Mouse (Mus musculus): ENCODE results near the gene Plekhg2. TPM values are rescaled to one million over a fixed set of nuclear protein-coding genes. Genes with fewer than 3 reads are reported as not detected.

Gene Plekhg2
- total RNA-seq, 1 experiment from 2014 or later: 27.0 TPM

DNA sequence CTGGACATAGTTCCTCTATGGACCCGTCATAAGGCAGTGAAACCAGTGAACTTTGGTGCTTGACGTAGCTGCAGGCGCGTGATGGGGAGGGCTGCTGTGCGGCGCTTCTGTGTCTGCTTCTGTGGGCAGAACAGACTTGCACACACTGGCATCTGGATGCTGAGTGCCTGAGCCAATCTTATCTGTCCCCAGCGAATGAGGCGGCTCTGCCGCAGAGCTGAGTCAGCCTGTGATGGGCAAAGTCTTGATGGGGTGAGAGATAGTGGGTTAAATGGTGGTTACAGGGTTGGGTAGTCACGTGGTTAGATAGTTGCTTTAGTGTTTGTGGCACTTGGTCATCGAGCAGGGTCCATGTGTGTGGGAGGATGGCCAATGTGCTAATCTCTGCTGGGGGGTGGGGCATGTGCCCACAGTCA, 10.6 kb upstream of the Plekhg2 start:
- DNase-seq: peak; percentile 55

DNA sequence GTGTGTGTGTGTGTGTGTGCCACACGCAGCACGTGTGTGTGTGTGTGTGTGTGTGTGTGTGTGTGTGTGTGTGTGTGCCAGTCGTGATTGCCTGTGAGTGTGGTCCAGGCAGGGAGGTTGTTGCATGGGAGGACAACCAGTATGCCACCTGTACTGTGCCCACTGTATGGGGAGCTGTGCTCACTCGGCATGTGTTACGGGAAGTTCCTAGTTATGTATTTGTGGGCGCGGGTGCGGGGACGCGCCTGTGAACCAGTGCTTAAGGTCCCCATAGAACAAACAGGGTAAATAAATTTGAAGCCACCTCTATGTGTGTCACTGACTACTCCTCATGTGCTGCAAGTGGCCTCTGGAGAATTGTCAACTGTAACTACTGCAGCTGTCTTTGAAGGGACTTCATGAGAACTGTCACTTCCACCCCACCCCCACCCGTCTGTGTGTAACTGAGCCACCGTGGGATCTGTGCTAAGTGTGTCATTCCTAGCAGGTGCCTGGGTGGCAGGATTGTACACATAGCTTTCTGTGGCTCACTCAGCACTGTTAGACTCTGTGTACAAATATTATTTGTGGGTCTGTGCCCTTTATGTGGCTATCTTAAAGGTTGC, 10.1 kb upstream of the Plekhg2 start:
- no peak for DNase-seq

DNA sequence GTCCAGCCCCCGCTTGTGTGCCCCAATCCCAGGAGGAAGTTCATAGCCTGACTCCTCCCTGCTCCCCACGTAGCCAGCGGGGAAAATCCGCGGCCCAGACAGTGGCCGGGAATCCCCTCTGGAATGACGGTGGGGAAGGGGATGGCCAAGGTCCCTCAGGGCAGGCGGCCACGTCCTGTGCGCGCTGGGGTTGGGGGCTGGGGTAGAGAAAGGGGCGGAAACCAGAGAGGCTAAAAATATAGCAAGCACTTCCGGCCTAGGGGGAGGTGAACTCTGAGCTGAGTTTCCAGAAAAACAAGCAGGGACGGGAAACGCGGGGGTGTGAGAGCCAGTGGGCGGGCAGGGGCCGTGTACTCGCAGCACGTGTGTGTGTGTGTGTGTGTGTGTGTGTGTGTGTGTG, 9.5 kb upstream of the Plekhg2 start:
- peak; percentile 74 for DNase-seq

DNA sequence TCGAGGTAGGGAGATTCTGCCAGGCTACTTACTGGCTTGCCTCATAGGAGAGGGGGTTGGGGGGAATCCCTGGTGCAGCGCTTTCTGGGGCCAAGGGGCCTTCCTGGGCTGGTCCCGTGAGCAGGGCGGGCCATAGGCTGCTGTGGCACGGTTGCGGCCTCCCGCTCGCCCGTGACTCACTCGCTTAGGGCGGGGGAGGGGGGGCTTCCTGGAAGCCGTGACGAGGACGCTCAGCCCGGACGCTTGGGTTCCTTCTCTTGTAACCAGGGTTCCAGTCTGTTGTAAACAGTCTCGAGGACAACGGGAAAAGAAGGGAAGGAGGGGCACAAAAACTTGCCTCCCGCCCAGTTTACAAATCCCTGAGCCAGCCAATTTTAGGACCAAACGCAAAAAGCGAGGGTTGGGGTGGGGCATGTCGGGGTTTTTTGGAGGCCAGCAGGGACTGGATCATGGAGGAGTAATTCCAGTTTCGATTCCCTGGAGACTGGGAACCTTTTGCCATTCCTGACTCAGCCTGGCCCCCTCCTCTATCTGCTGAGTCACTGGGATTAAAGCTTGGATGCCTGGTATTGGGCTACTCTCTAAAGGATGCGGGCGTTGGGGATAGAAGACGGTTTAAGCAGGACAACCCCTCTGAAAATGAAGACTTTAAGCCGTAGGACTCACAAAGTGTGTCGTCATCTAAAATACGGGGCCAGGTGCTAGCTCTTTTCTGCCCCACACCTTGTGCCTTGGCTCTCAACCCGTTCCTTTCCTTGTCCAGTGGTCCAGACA, 8.8 kb upstream of the Plekhg2 start:
- DNase-seq: peak; percentile 84

DNA sequence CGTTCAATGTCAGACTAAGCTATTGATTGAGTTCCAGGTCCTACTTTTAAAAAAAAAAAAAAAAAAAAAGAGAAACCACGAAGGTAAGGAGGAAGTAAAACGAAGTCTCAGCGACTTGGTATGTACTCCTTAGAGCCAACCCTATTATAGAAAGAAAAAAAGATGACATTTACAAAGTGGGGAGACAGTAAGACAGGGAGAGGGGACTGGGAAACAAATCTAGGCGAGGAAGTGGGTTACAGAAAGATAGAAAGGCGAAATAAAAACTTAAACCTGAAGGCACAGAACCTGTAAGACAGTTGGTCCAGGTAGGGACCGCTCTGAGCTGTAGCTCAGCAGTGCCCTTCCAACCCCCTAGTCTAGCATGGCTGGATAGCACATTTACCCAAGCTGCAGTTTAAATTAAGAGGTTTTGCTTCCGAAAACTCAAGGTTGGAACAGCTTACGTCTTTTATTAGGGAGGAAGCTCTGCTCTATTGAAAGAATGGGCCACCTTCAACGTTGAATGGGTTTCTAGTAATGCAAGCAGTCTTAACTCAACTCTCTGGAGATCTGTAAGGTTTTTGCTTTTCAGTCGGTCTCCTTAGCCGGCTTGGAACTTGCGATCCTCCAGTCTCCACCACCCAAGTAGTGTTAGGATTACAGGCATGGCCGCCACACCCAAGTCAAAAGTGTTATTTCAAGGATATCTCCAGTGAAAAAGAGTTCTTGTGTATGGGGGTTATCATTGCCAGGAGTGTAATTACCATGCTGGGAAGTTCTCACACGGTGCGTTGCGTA, 8.0 kb upstream of the Plekhg2 start, which contains the start of gene Zfp36:
Gene Zfp36, minus strand, starts transcription at position 17 of the 780 bp plus-strand sequence.
- no peak for DNase-seq

DNA sequence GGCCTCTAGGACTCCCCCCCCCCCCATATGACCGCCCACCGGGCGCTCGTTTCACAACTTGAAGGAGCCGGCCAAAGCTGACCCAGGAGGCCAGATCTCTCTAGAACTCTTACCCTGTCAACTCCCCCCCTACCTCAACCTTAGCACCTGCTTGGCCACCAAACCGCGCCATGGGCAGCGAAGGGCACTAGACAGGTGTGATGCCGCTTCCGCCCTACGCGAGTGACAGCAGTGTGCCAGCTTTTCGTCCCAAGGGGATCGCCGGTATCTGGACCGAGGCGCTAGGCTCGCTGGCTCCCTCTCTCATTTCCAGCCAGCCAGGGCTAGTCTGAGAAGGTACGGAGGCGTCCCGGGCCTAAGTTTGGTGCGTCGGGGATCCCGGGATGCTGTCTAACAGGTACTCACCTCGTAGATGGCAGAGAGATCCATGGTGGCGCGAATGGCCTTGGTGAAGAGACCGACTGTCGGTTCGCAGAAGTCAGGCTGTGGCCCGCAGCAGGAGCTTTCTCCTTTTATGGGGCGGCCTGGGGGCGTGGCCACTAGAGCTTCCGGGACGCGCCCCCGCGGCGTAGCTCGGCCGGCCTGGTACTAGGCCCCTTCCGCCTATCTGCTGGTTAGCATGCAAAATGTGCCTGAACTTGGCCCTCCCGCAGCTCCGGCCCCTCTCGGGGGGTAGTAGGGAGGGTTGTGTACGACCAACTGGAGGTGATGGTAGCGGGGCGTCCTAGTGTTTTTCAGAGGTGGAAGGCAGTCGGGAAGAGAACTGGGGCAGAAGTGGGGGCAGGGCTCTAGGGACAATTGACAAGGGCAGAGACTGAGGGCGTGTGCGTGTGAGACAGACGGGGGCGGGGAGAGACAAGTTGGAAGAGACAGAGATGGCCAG, 6.6 kb upstream of the Plekhg2 start:
- DNase-seq: peak; percentile 97

DNA sequence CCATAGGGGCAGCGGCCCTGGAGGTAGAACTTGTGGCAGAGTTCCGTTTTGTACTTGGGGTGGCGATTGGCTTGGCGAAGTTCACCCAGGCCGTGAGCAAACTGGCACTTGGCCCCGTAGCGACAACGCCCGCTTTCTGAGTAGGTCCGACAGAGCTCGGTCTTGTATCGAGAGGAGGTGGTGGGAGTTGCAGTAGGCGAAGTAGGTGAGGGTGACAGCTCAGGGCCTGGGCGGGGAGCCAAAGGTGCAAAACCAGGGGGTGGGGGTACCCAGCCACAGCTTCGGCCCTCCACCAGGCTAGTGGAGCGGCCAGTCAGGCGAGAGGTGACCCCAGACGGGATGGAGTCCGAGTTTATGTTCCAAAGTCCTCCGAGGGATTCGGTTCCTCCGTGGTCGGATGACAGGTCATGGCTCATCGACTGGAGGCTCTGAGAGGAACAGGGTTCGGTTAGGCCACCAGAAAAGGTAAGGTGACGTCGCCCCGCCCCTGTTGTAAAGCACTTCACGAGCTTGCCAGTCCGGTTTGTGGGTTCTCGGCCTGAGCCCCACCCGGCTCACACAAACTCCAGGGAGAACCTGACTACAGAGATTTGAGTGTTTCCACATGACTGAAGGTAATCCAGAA, 5.8 kb upstream of the Plekhg2 start:
- peak; percentile 44 for DNase-seq

DNA sequence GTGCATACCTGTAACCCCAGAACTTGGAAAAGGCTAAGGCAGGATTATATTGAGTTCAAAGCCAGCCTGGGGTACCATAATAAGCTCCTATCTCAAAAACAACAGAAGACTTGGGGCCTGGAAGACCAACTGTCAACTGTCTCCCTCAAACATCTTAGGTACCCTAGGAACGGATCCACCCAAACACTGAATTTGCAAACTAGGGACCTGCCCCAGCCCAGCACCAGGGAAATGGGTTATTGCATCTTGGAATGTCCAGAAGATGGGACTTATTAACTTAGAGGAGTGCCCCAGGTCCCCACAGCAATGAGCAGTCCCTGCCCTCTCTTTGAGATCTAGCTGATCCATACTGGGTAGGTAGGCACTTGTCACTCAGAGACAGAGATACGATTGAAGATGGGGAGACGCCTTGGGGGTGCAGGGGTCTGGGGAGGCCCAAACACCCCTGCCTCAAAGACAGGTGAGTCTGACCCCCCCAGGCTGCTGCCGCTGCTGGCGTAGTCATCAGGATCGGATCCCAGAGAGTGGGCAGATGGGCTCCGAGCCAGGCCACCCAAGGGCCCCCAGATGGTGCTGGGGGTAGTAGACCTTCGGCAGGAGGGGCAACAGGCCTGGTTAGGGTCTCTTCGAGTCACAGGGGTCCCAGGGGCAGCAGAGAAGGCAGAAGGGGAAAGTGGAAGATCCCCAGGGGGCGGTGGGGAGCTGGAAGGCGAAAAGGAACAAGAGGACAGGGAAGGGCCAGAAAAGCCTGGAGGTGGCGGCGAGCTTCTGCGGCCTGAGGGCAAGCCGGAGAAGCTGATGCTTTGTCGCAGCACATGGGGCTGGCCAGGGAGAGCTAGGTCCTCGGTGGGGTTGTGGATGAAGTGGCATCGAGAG, 5.0 kb upstream of the Plekhg2 start:
- no peak for DNase-seq

DNA sequence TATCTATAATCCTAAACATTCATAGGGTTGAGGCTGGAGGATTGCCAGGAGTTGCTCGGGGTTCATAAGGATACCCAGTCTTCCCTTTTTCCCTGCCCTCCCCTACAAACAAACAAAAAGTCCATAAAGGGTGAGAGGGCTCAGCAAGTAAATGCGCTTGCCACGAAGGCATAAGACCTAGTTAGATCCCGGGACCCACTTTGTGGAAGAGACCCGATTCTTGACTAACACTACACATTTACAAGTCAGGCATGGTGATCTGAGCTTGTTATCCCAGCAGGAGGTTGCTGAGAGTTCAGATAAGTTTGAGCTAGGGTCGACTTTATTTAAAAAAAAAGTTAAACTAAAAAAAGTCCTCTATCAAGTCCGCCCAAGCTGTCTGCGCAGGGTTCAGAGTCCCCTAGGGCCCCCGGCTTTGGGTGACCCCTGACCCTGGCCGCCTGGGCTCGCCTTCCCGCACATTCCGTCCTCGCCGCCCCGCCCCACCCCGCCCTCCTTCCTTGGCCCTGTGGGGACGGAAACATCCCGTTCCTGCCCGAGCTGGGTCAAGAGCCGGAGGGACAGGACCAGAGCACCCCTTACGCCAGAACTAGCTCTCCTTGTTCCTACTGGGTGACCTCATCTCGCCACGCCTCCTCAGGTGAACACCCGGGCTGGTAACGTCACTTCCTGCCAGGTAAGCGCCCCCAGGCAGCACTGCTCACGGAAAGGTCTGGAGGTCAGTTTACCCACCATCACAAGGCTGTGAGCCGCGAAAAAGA, 3.8 kb upstream of the Plekhg2 start:
- DNase-seq: peak; percentile 77

DNA sequence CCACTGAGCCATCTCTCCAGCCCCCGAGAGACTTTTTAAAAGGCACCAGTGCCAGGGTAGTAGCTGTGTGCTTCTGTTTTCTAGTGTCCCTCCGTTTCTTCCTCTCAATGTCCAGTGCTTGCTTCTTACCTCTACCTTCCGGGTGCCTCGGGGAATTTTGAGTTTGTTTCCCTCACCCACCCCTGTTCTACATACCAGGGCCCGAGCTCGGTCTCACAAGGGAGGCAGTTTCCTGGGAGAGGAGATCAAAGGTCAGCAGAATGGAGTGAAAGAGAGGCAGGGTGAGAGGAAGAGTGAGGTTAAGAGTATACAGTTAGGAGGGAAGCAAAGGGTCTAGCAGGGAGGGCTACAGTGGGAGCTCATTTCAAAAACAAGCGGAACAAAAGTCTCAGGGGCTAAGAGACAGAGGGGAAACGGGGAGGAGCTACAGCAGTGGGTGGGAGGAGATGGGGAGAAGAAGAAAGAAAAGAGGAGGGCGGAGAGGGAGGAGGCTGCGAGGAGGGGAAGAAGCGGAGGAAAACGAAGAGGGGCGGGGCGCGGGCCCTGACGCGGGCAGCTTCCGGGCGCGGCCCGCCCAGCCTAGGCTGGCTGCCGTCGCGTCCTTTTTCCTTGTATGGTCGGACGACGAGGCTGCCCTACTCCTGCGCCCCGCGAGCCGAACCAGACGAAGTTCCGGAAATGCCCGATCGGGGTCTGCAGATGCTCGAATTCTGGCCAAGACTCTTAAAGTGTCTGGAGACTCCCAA, 3.0 kb upstream of the Plekhg2 start:
- peak; percentile 90 for DNase-seq

DNA sequence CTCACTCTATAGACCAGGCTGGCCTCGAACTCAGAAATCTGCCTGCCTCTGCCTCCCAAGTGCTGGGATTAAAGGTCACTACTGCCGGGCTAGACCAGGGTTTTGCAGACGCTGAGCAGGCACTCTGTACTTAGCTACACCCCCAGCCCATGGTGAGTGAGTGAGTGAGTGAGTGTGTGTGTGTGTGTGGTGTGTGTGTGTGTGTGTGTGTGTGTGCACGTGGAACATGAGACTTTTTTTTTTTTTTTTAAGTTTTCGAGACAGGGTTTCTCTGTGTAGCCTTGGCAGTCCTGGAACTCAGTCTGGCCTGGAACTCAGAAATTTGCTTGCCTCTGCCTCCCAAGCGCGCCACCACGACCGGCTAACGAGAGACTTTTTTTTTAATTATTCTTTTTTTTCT, 2.2 kb upstream of the Plekhg2 start:
- DNase-seq: no peak

DNA sequence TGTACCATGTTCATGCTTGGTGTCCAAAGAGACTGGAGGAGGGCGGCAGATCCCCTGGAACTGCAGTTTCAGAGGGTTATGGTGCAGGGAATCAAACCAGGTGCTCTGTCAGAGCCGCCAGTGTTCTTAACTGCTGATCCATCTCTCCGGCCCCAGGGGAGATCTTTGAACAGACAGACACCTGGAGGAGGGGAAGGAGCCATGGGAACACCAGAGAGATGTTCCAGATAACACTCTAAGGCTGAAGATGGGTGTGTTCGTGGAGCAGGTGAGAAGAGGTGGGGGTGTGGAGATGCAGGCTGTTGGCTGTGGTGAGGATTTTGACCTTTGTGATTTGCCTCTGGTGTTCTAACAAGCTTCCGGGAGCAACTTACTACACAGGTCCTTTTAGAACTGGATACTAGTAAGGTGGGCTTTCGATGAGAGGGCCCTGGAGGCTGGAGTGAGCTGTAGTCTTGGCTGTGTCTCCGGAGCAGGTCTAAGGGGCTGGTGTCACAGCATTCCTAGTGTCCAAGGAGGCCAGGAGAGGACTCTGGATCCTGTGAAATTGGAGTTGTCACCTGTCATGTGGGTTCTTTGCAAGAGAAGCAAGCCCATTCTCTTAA, 1.6 kb upstream of the Plekhg2 start:
- DNase-seq: no peak

DNA sequence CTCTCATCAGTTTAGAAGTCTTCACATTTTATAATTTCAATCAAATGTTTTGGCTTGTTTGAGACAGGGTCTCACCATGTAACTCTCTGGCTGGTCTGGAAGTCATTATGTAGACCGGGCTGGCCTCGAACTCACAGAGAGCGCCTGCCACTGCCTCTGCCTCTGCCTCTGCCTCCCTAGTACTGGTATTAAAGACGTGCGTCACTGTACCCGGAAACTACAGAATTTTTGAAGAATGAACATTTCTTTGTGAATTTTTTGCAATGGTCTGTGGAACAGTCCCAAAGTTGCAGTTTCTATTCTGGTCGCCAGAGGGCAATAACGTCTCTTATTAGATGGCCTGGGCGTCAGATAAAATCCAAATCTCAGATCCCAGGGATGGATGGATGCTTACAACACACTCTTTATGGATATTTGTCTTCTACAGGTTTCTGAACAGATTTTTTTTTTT, 757 bp upstream of the Plekhg2 start:
- DNase-seq: peak; percentile 55

DNA sequence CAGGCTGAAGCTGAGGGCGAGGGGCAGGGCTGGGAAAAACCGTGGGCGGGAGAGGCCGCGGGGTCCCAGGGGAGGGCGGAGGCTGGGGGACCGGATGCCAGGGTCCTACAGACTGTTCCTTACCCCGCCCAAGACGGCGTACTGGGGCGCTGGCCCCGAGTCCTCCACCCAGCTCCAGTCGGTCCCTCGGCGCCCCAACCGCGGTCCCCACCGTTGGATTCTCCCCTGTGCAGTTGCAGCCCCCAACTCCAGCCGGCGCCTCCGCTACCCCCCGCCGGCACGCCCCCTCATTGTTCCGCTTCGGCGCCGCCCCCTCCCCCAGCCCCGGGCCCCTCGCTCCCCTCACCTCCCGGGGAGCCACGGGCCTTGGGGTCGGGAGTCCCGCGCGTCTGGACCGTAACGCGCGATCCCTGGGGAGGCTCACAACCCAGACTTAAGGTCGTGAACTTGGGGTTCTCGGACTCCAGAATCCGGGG, 847 bp downstream of the Plekhg2 start:
- peak; percentile 59 for DNase-seq

DNA sequence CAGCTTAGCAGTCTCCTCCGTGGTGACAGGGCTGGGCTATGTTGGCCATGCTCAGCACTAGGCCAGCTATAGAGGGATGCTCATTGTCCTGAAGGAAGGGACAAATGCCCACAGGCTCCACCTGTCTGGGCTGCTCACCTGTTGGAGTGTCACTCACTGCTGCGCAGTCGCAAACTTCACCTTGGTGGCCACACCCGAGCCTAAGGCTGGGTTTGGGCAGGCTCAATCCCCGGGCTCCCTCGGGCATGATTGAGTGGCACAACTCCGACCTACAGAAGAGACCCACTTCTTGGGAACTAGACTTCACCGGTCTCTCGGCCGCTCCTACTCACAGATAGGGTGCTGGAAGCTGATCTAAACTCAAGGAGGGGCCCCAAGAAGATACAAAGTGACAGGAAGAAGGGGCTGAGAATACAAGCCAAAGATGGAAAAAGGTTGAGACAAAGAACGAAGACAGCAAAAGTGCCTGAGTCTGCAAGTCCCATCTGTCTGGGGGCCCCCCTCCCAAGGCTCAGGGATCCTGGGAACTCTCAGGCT, 1.4 kb downstream of the Plekhg2 start:
- DNase-seq: no peak

DNA sequence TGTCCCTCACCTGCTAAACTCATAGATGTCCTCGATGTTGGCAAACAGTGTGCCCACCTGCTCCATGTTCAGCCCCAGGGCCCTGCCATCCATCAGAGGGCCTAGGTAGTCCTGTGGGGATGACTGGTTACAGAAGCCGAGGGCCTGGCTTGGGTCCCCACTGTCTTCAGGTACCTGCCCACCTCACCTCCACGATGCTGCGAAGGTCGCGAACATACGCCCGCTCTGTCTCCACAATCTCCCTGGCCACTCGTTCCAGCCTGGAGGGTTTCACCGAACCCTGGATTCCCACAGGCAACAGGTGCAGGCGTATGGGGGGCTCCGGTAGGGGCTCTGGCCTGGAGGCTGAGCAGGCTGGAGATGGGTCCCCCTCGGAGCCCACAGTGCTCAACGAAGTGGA, 2.3 kb downstream of the Plekhg2 start:
- DNase-seq: no peak

DNA sequence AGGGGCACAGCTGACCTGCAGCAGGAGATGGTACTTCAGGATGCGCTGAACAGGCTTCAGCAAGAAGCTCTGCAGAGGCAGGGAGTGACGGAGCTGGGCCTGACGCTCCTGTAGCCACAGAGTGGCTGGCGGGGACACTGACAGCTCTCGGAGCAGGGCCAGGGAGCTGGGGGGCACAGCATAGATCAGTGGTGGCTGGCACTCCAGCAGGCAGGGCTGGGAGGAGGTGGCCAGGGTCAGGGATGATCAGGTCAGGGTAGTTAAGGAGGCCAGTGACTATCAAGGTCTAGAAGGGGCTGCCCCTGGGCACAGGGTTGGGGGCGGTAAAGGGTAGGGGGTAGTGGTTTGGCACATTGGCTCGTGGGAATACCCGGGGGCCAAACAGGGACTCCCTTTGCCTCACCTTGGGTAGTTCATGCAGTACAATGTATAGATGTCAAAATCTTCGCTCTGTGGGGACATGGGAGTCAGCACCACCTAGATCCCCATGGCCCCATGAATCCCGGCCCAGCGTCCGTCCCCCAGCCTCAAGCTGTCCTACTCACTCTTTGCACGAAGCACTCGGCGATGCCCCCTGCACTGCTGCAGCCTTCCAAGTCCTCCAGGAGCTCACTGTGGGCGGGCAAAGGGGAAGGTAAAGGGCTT, 4.0 kb downstream of the Plekhg2 start:
- DNase-seq: no peak

Data from adrenal gland, postnatal 25 days (tissue).